Mouse (Mus musculus) hindbrain, embryonic 15.5 days (tissue): ENCODE results near the gene Camk2b. TPM values are rescaled to one million over a fixed set of nuclear protein-coding genes. Genes with fewer than 3 reads are reported as not detected.
"Not testable (repeated sequence)": the region's sequence is repeated elsewhere in the genome, so short reads cannot be mapped to it uniquely, and the experiment has no call there.

ENCODE experiments used
- ATAC-seq: fragments of 200-750 bp; cut with Nextera tagmentation; 2 replicates; pipeline ENCODE4 v1.8.0; 2017; ENCODE audit warnings: low read depth, moderate number of reproducible peaks, moderate TSS enrichment; ENCODE audit not compliant: low FRiP score
- H3K27ac ChIP-seq: fragments of 300-500 bp; sonication (generic); replicated peaks from 2 replicates; pipeline ENCODE4 v1.5.1; 2015; ENCODE audit warnings: mild to moderate bottlenecking, inconsistent platforms
- H3K27me3 ChIP-seq: fragments of 300-500 bp; sonication (generic); 2 replicates; pipeline ENCODE4 v1.6.1; 2015; ENCODE audit warnings: control low read depth, inconsistent platforms
- H3K36me3 ChIP-seq: fragments of 300-500 bp; sonication (generic); 2 replicates; pipeline ENCODE4 v1.6.1; 2015; ENCODE audit warnings: control low read depth, inconsistent platforms
- H3K4me1 ChIP-seq: fragments of 300-500 bp; sonication (generic); replicated peaks from 2 replicates; pipeline ENCODE4 v1.6.1; 2015; ENCODE audit warnings: control low read depth, inconsistent platforms
- H3K4me2 ChIP-seq: fragments of 300-500 bp; sonication (generic); 2 replicates; pipeline ENCODE4 v1.6.1; 2015; ENCODE audit warnings: moderate library complexity, mild to moderate bottlenecking, inconsistent platforms
- H3K4me3 ChIP-seq: fragments of 300-500 bp; sonication (generic); 2 replicates; pipeline ENCODE4 v1.5.1; 2015; ENCODE audit warnings: mild to moderate bottlenecking, inconsistent platforms
- H3K9ac ChIP-seq: fragments of 300-500 bp; sonication (generic); 2 replicates; pipeline ENCODE4 v1.6.1; 2015; ENCODE audit warnings: inconsistent platforms
- H3K9me3 ChIP-seq: fragments of 300-500 bp; sonication (generic); 2 replicates; pipeline ENCODE4 v1.6.1; 2016; ENCODE audit warnings: control low read depth, inconsistent platforms
- WGBS: fragments of 180-500 bp; shearing (Covaris S2); methylation state at CpG from one replicate; pipeline ENCODE4 v1.1.7; 2015; 5-methylcytosine and 5-hydroxymethylcytosine counted together
- polyA plus RNA-seq: library from polyadenylated mRNA; unstranded; fragments of >200 nt; fragmentation: Nextera tagmentation; extraction: Ambion mirVana; gene quantifications from 2 replicates; pipeline ENCODE4 v1.2.1, GENCODE M21; 2015

The Camk2b gene
- polyA plus RNA-seq, 1 experiment from 2014 or later = 145 TPM

- Histone ChIP-seq H3K4me1 (peaks cover 12% of the 10 kb centered on the region), H3K36me3 (no peaks in the 10 kb centered on the region), H3K4me3 (no peak overlapping the region), H3K9me3 (no peaks in the 10 kb centered on the region), H3K9ac (no peak overlapping the region), H3K27ac (no peak overlapping the region), H3K27me3 (no peaks in the 10 kb centered on the region), H3K4me2 (no peak overlapping the region)
- ATAC-seq = no peak
- 72% methylated on average over 17 of the region's 17 CpGs for WGBS
Measured at GRCm38 (mm10) chr11:6020897-6021839, 45.0 kb downstream of the Camk2b start.

GRCm38 (mm10) chr11:6020360-6020759, 45.8 kb downstream of the Camk2b start:
- Histone ChIP-seq H3K4me3 (no peak overlapping the region), H3K9me3 (no peaks in the 10 kb centered on the region), H3K27me3 (no peaks in the 10 kb centered on the region), H3K4me1 (peaks cover 20% of the 10 kb centered on the region), H3K4me2 (no peak overlapping the region), H3K9ac (no peak overlapping the region), H3K27ac (no peak overlapping the region), H3K36me3 (no peaks in the 10 kb centered on the region)
- no peak for ATAC-seq
- 73% methylated on average over 5 of the region's 5 CpGs for WGBS

GRCm38 (mm10) chr11:6018218-6019010, 47.7 kb downstream of the Camk2b start:
- no peak for ATAC-seq
- 72% methylated on average over 7 of the region's 7 CpGs for WGBS
- H3K36me3 ChIP-seq = no peaks in the 10 kb centered on the region
- no peak overlapping the region for H3K9ac ChIP-seq
- no peak overlapping the region for H3K4me3 ChIP-seq
- H3K4me1 ChIP-seq = peaks cover 20% of the 10 kb centered on the region
- H3K4me2 ChIP-seq = no peak overlapping the region
- H3K27me3 ChIP-seq = no peaks in the 10 kb centered on the region
- H3K9me3 ChIP-seq = no peaks in the 10 kb centered on the region
- H3K27ac ChIP-seq = no peak overlapping the region

- Histone ChIP-seq H3K4me1 (peaks cover 20% of the 10 kb centered on the region), H3K9ac (no peak overlapping the region), H3K4me3 (no peak overlapping the region), H3K9me3 (no peaks in the 10 kb centered on the region), H3K36me3 (no peaks in the 10 kb centered on the region), H3K27me3 (no peaks in the 10 kb centered on the region), H3K4me2 (no peak overlapping the region), H3K27ac (no peak overlapping the region)
- WGBS = 64% methylated on average over 10 of the region's 11 CpGs
- no peak for ATAC-seq
Measured at GRCm38 (mm10) chr11:6017484-6018140, 48.5 kb downstream of the Camk2b start.

- Histone ChIP-seq H3K27ac (no peak overlapping the region), H3K9ac (no peak overlapping the region), H3K27me3 (no peaks in the 10 kb centered on the region), H3K9me3 (no peaks in the 10 kb centered on the region), H3K4me1 (peaks cover 20% of the 10 kb centered on the region), H3K36me3 (no peaks in the 10 kb centered on the region), H3K4me2 (no peak overlapping the region), H3K4me3 (no peak overlapping the region)
- ATAC-seq = no peak
- 69% methylated on average over 9 of the region's 9 CpGs for WGBS
Measured at GRCm38 (mm10) chr11:6016797-6017395, 49.3 kb downstream of the Camk2b start.

GRCm38 (mm10) chr11:6016368-6016767, 49.8 kb downstream of the Camk2b start:
- no peak overlapping the region for H3K4me2 ChIP-seq
- WGBS = 4% methylated on average over 3 of the region's 3 CpGs
- no peak for ATAC-seq

GRCm38 (mm10) chr11:6015011-6015431, 51.1 kb downstream of the Camk2b start:
- Histone ChIP-seq H3K4me2 (no peak overlapping the region), H3K9ac (no peak overlapping the region), H3K4me1 (peaks cover 20% of the 10 kb centered on the region), H3K9me3 (no peaks in the 10 kb centered on the region), H3K4me3 (no peak overlapping the region), H3K27ac (no peak overlapping the region), H3K36me3 (no peaks in the 10 kb centered on the region), H3K27me3 (no peaks in the 10 kb centered on the region)
- no peak for ATAC-seq
- 56% methylated on average over 6 of the region's 6 CpGs for WGBS

More at GRCm38 (mm10) chr11:6016368-6016767, 49.8 kb downstream of the Camk2b start:
- Histone ChIP-seq H3K27me3 (no peaks in the 10 kb centered on the region), H3K9me3 (no peaks in the 10 kb centered on the region), H3K4me3 (no peak overlapping the region), H3K36me3 (no peaks in the 10 kb centered on the region), H3K4me1 (peaks cover 20% of the 10 kb centered on the region), H3K9ac (no peak overlapping the region), H3K27ac (no peak overlapping the region)

- Histone ChIP-seq H3K27me3 (no peaks in the 10 kb centered on the region), H3K9ac (no peak overlapping the region), H3K4me1 (peaks cover 20% of the 10 kb centered on the region), H3K4me3 (no peak overlapping the region), H3K27ac (no peak overlapping the region), H3K4me2 (no peak overlapping the region), H3K36me3 (no peaks in the 10 kb centered on the region), H3K9me3 (no peaks in the 10 kb centered on the region)
- ATAC-seq = no peak
- 52% methylated on average over 2 of the region's 2 CpGs for WGBS
Measured at GRCm38 (mm10) chr11:6013359-6013758, 52.8 kb downstream of the Camk2b start.

GRCm38 (mm10) chr11:6011879-6012278, 54.3 kb downstream of the Camk2b start:
- H3K4me3 ChIP-seq = no peak overlapping the region
- H3K27ac ChIP-seq = no peak overlapping the region
- 96% methylated on average over 3 of the region's 3 CpGs for whole genome bisulfite sequencing
- no peaks in the 10 kb centered on the region for H3K27me3 ChIP-seq
- peaks cover 13% of the 10 kb centered on the region for H3K4me1 ChIP-seq
- H3K4me2 ChIP-seq = no peak overlapping the region
- no peaks in the 10 kb centered on the region for H3K36me3 ChIP-seq
- no peak overlapping the region for H3K9ac ChIP-seq
- ATAC-seq = no peak
- H3K9me3 ChIP-seq = no peaks in the 10 kb centered on the region

- H3K4me2 ChIP-seq = not testable (repeated sequence)
- WGBS = 92% methylated on average over 4 of the region's 18 CpGs
Measured at GRCm38 (mm10) chr11:6010751-6011482, 55.2 kb downstream of the Camk2b start.

GRCm38 (mm10) chr11:6007779-6008128, 58.4 kb downstream of the Camk2b start:
- not testable (repeated sequence) for H3K27ac ChIP-seq, ATAC-seq

More at GRCm38 (mm10) chr11:6010751-6011482, 55.2 kb downstream of the Camk2b start:
- not testable (repeated sequence) for H3K4me1 ChIP-seq, ATAC-seq, H3K36me3 ChIP-seq, H3K27me3 ChIP-seq, H3K4me3 ChIP-seq, H3K27ac ChIP-seq, H3K9me3 ChIP-seq, H3K9ac ChIP-seq

More at GRCm38 (mm10) chr11:6007779-6008128, 58.4 kb downstream of the Camk2b start:
- not testable (repeated sequence) for H3K36me3 ChIP-seq, H3K4me1 ChIP-seq, H3K27me3 ChIP-seq, H3K9me3 ChIP-seq
- WGBS = 25% methylated on average over 9 of the region's 13 CpGs
- Histone ChIP-seq H3K4me3 (peak overlapping the region; percentile 37), H3K9ac (0 out of 2 replicates have a peak overlapping the region, but pooled peaks have one; percentile 22), H3K4me2 (peak overlapping the region; percentile 56)
